Mouse (Mus musculus) midbrain, embryonic 11.5 days (tissue): Measurements from ENCODE around the gene Ttc7b. TPM values are rescaled to one million over a fixed set of nuclear protein-coding genes. Genes with fewer than 3 reads are reported as not detected.

Experiments used
- ATAC-seq: fragments of 200-750 bp; cut with Nextera tagmentation; 2 replicates; pipeline ENCODE4 v1.8.0; 2017; ENCODE audit warnings: moderate TSS enrichment, moderate library complexity; ENCODE audit not compliant: low FRiP score
- DNase-seq: peaks from one replicate; pipeline ENCODE4 v3.0.0; 2015; ENCODE audit warnings: low spot score; ENCODE audit errors: missing footprints
- H3K27ac ChIP-seq: fragments of 300-500 bp; sonication (generic); 2 replicates; pipeline ENCODE4 v1.5.1; 2014; ENCODE audit warnings: low read depth, low read length
- H3K27me3 ChIP-seq: fragments of 300-500 bp; sonication (generic); 2 replicates; pipeline ENCODE4 v1.6.1; 2014; ENCODE audit warnings: mild to moderate bottlenecking, low read length, moderate library complexity, mixed read lengths; ENCODE audit not compliant: control insufficient read depth, insufficient read depth
- H3K36me3 ChIP-seq: fragments of 300-500 bp; sonication (generic); 2 replicates; pipeline ENCODE4 v1.6.1; 2014; ENCODE audit warnings: mild to moderate bottlenecking, low read length, moderate library complexity, mixed read lengths; ENCODE audit not compliant: control insufficient read depth, insufficient read depth
- H3K4me1 ChIP-seq: fragments of 300-500 bp; sonication (generic); 2 replicates; pipeline ENCODE4 v1.6.1; 2014; ENCODE audit warnings: low read length; ENCODE audit not compliant: control insufficient read depth, insufficient read depth
- H3K4me2 ChIP-seq: fragments of 300-500 bp; sonication (generic); 2 replicates; pipeline ENCODE4 v1.6.1; 2014; ENCODE audit warnings: mild to moderate bottlenecking, moderate library complexity
- H3K4me3 ChIP-seq: fragments of 300-500 bp; sonication (generic); 2 replicates; pipeline ENCODE4 v1.5.1; 2014; ENCODE audit warnings: low read depth, low read length
- H3K9ac ChIP-seq: fragments of 300-500 bp; sonication (generic); 2 replicates; pipeline ENCODE4 v1.6.1; 2014; ENCODE audit warnings: low read length
- H3K9me3 ChIP-seq: fragments of 300-500 bp; sonication (generic); 2 replicates; pipeline ENCODE4 v1.6.1; 2016; ENCODE audit warnings: low read length; ENCODE audit not compliant: control insufficient read depth
- WGBS: fragments of 180-500 bp; shearing (Covaris S2); extraction: QIAGEN DNeasy Blood & Tissue Kit; methylation state at CpG from one replicate; pipeline ENCODE4 v1.1.7; 2014; 5-methylcytosine and 5-hydroxymethylcytosine counted together
- polyA plus RNA-seq: library from polyadenylated mRNA; unstranded; fragments of >200 nt; fragmentation: Nextera tagmentation; extraction: Ambion mirVana; gene quantifications from 2 replicates; pipeline ENCODE4 v1.2.1, GENCODE M21; 2014

Ttc7b gene
- polyA plus RNA-seq, result 7.3 and 9.2 TPM in 2 replicates

DNA sequence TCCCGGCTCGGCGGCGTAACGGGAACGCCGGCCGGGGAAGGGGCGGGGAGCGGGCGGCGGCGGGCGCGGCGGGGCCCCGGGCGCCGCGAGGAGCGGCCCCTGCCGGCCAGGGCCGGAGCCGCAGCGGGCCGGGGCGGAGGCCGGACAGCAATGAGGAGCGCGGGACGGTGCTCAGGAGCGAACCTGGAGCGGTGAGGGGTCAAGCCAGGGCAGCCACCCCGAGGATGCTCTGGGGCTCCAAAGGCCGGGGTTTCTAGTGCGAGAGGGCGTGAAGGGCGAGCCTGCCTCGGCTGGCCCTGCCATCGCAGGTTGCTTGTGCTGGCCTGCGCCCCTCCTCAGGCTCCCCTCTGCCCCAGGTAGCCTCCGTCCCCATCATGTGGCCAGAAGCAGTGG lies at the start of gene Ttc7b:
TSS of gene Ttc7b (minus strand) at position 33 of the 393 bp plus-strand sequence.
- Histone ChIP-seq H3K27ac (peak within 1 kb of the TSS; percentile 65), H3K4me1 (peaks cover 15% of the 10 kb centered on the region), H3K27me3 (no peaks in the 10 kb centered on the region; the same call in 1 of the 2 replicates), H3K9me3 (no peaks in the 10 kb centered on the region), H3K9ac (peak within 1 kb of the TSS; percentile 96), H3K4me3 (peak within 1 kb of the TSS; percentile 87), H3K4me2 (peak within 1 kb of the TSS; percentile 63), H3K36me3 (no peaks in the 10 kb centered on the region)
- 3% methylated on average over 35 of the region's 42 CpGs for WGBS
- ATAC-seq, result peak; percentile 86
- DNase-seq, result peak; percentile 97

GRCm38 (mm10) chr12:100568831-100569230 lies 48.2 kb upstream of the Ttc7b start:
- 91% methylated on average over 7 of the region's 7 CpGs for WGBS

DNA sequence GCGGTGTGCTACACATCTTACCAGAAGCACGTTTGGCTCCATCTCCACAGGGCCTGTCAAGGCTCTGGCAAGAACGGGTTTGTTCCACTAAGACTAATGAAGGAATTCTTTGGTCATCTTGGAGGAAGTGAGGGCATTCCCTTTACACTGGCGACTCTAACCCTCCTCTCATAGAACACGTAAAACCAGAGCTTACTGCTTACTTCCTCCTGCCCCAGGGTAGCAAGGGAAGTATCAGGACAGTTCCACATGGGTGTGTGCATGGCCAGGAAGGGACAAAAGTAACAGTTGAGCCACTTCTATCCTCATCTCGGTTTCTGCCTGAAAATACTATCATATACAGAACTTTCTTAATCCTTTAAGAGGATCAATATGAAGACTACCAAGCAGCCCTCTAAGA lies 47.5 kb upstream of the Ttc7b start:
- 84% methylated on average over 6 of the region's 6 CpGs for WGBS
- Histone ChIP-seq H3K4me2 (no peak overlapping the region), H3K27ac (no peak overlapping the region), H3K9me3 (no peaks in the 10 kb centered on the region), H3K9ac (no peak overlapping the region), H3K4me3 (no peak overlapping the region), H3K36me3 (no peaks in the 10 kb centered on the region), H3K27me3 (no peaks in the 10 kb centered on the region), H3K4me1 (no peaks in the 10 kb centered on the region)
- no peak for DNase-seq
- ATAC-seq, result no peak

More at GRCm38 (mm10) chr12:100568831-100569230, 48.2 kb upstream of the Ttc7b start:
- Histone ChIP-seq H3K4me3 (no peak overlapping the region), H3K27ac (no peak overlapping the region), H3K4me1 (no peaks in the 10 kb centered on the region), H3K4me2 (no peak overlapping the region), H3K27me3 (no peaks in the 10 kb centered on the region), H3K9me3 (no peaks in the 10 kb centered on the region), H3K9ac (no peak overlapping the region), H3K36me3 (no peaks in the 10 kb centered on the region)
- no peak for DNase-seq
- no peak for ATAC-seq

DNA sequence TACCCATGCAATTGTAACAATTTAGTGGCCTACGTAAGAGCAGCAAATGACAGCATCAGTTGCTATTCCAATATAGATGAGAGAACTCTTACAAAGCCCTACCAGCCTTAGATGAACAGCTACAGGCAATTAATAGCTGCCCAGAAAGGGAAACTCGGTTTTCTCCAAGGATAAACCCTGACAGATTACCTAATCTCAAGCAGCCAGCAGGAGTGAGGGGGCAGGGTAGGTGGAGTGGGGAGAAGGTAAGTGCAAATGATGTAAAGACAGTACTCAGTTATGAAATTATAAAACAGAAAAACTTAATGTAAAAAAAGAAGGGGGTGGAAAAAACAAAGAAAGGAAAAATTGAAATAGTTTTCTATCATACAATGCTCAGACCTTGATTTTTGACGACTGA lies 47.0 kb upstream of the Ttc7b start:
- no peak overlapping the region for H3K27ac ChIP-seq
- no peak overlapping the region for H3K4me2 ChIP-seq
- no peaks in the 10 kb centered on the region for H3K36me3 ChIP-seq
- DNase-seq (no peak), ATAC-seq (no peak)
- WGBS, result 77% methylated on average over 3 of the region's 3 CpGs
- H3K27me3 ChIP-seq, result no peaks in the 10 kb centered on the region
- no peaks in the 10 kb centered on the region for H3K9me3 ChIP-seq
- no peak overlapping the region for H3K4me3 ChIP-seq
- no peak overlapping the region for H3K9ac ChIP-seq
- no peaks in the 10 kb centered on the region for H3K4me1 ChIP-seq

DNA sequence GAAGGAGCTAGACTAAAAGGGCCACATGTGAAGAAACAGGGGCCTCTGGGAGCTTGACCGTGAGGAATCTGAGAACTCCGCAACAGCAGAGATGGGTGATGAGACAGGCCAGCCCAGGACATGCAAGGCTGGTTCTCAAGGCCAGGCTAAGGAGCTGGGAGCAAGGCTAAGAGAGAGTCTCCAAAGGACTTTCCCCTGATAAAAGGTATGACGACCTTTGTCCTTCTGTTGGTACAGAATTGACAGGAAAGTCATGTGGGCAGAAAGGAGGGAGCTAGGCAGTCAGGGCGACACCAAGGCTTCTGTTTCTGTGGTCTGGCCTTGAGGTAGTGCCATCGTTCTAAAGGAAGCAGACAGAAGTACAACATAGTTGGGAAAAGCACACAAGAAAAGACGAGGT lies 33.0 kb upstream of the Ttc7b start:
- 89% methylated on average over 6 of the region's 6 CpGs for WGBS

DNA sequence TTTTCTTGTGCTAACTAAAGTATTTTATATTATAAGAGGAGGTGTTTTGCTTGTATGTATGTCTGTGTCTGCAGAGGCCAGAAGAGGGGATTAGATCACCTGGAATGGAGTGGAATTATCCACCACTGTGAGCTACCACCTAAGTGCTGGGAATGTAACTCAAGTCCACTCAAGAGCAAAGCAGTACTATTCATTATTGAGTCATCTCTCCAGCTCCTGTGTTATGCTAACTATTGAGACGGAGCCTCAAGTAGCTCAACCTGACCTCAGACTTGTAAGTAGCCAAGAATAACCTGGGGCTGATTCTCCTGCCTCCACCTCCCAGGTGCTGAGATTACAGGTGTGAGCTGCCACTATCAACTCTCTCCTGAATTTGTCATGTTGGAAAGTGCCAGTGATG lies 31.3 kb upstream of the Ttc7b start:
- Histone ChIP-seq H3K36me3 (no peaks in the 10 kb centered on the region), H3K4me3 (no peak overlapping the region), H3K27me3 (no peaks in the 10 kb centered on the region), H3K9me3 (no peaks in the 10 kb centered on the region), H3K4me1 (no peaks in the 10 kb centered on the region), H3K4me2 (no peak overlapping the region), H3K9ac (no peak overlapping the region), H3K27ac (no peak overlapping the region)
- no peak for ATAC-seq
- DNase-seq, result peak; percentile 44
- 75% methylated on average over 1 of the region's 1 CpGs for WGBS

More for the DNA sequence above, 33.0 kb upstream of the Ttc7b start:
- H3K4me2 ChIP-seq, result no peak overlapping the region
- no peak for DNase-seq
- no peaks in the 10 kb centered on the region for H3K36me3 ChIP-seq
- H3K27ac ChIP-seq, result no peak overlapping the region
- no peak overlapping the region for H3K4me3 ChIP-seq
- no peaks in the 10 kb centered on the region for H3K4me1 ChIP-seq
- H3K9me3 ChIP-seq, result no peaks in the 10 kb centered on the region
- no peak for ATAC-seq
- no peak overlapping the region for H3K9ac ChIP-seq
- H3K27me3 ChIP-seq, result no peaks in the 10 kb centered on the region

- no peak overlapping the region for H3K9ac ChIP-seq
- DNase-seq (no peak), ATAC-seq (no peak)
- no peaks in the 10 kb centered on the region for H3K27me3 ChIP-seq
- no peak overlapping the region for H3K27ac ChIP-seq
- no peaks in the 10 kb centered on the region for H3K36me3 ChIP-seq
- WGBS, result 94% methylated on average over 4 of the region's 4 CpGs
- H3K4me2 ChIP-seq, result no peak overlapping the region
- no peaks in the 10 kb centered on the region for H3K4me1 ChIP-seq
- H3K4me3 ChIP-seq, result no peak overlapping the region
- H3K9me3 ChIP-seq, result no peaks in the 10 kb centered on the region
These were observed 23.6 kb upstream of the Ttc7b start for GRCm38 (mm10) chr12:100544194-100544567.

DNA sequence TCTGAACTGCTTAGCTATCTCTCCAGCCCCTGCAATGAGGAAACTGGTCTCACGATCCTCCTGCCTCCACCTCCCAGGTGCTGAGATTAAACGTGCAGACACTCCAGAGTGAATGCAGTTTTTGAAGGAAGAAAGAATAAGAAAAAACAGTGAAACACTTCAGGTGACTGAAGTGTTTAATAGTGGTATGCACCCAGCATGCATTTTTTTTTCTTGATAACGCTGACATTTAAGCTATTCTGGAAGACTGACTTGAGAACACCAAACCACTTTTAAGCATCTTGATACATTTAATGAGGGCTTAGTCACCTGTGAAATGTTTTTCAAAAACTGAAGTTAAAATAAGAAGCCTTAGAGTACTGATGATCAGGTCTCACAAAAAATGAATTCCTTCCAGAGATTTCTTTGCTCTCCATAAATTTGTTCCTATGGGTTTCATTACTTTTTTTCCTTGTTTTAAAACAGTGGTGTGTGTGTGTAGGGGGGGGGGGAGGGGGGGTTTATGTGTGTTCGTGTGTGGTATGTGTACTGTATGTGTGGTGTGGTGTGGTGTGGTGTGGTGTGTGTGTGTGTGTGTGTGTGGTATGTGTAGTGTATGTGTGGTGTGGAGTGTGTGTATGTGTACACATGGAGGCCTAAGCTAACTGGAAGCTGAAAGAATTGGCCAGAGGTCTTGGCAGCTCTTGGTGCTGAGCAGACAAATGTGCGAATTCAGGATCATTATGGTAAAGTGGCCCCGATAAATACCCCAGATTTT lies 23.0 kb upstream of the Ttc7b start:
- Histone ChIP-seq H3K36me3 (no peaks in the 10 kb centered on the region), H3K4me1 (no peaks in the 10 kb centered on the region), H3K27me3 (no peaks in the 10 kb centered on the region), H3K4me2 (no peak overlapping the region), H3K9me3 (no peaks in the 10 kb centered on the region), H3K27ac (no peak overlapping the region), H3K4me3 (no peak overlapping the region), H3K9ac (no peak overlapping the region)
- 86% methylated on average over 6 of the region's 6 CpGs for WGBS
- ATAC-seq, result no peak
- no peak for DNase-seq

DNA sequence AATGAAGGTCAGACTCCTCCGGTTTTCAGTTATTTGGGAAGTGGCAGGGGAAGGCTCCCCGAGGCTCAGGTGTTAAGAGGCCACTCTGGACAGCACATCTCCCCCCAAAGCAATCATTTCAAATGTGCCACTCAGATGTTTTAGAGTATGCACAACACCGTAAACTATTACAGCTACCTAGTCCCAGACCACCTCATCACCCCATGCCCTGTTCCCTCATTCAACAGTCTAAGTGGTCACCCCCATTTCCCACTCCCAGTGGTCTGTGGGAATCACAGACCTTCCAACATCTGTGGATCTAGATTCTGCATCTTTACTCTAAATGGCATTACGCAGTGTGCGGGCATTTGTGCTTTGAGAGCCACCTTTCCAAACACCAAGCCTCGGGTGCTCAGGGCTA lies 21.9 kb upstream of the Ttc7b start:
- ATAC-seq (no peak), DNase-seq (peak; percentile 57)
- Histone ChIP-seq H3K4me2 (no peak overlapping the region), H3K27me3 (no peaks in the 10 kb centered on the region), H3K4me3 (no peak overlapping the region), H3K9me3 (no peaks in the 10 kb centered on the region), H3K36me3 (no peaks in the 10 kb centered on the region), H3K4me1 (no peaks in the 10 kb centered on the region), H3K9ac (no peak overlapping the region), H3K27ac (no peak overlapping the region)
- WGBS, result 91% methylated on average over 6 of the region's 6 CpGs
